Mouse (Mus musculus) v-Abl transformed pro-B cells (cell line): ENCODE measurements around the gene Col13a1.

Source experiments
- in situ Hi-C, 2 experiments: fragments of 400-800 bp; cut with MboI; formaldehyde crosslinking; loops; one replicate each; pipeline ENCODE4 v1.15.1; 2025; ENCODE audit not compliant: unreplicated experiment in 2 of 2

Gene Col13a1

GRCm38 (mm10) chr10:61978866-61979340 is at the start of gene Col13a1:
Gene Col13a1, minus strand, starts transcription at chr10:61979108.
- in situ Hi-C loops = no loop called here

- in situ Hi-C loops = no loop called here
Measured at GRCm38 (mm10) chr10:62027699-62028098, 48.8 kb upstream of the Col13a1 start.

- in situ Hi-C loops = no loop called here
Measured at GRCm38 (mm10) chr10:62023821-62024551, 45.1 kb upstream of the Col13a1 start.

GRCm38 (mm10) chr10:62020068-62020620 is 41.2 kb upstream of the Col13a1 start:
- in situ Hi-C loops = no loop called here

GRCm38 (mm10) chr10:62019386-62020067 is 40.6 kb upstream of the Col13a1 start:
- in situ Hi-C loops = no loop called here

- in situ Hi-C loops = no loop called here
Measured at GRCm38 (mm10) chr10:62016947-62017346, 38.0 kb upstream of the Col13a1 start.

- in situ Hi-C loops = no loop called here
Measured at GRCm38 (mm10) chr10:62013190-62013589, 34.3 kb upstream of the Col13a1 start.

GRCm38 (mm10) chr10:62012371-62012770 is 33.5 kb upstream of the Col13a1 start:
- in situ Hi-C loops = no loop called here

GRCm38 (mm10) chr10:62009981-62010500 is 31.1 kb upstream of the Col13a1 start:
- in situ Hi-C loops = no loop called here

GRCm38 (mm10) chr10:62007958-62008357 is 29.1 kb upstream of the Col13a1 start:
- in situ Hi-C loops = no loop called here

- in situ Hi-C loops = no loop called here
Measured at GRCm38 (mm10) chr10:62006371-62006770, 27.5 kb upstream of the Col13a1 start.

GRCm38 (mm10) chr10:62000216-62000615 is 21.3 kb upstream of the Col13a1 start:
- in situ Hi-C loops = no loop called here

GRCm38 (mm10) chr10:61999766-62000165 is 20.9 kb upstream of the Col13a1 start:
- in situ Hi-C loops = no loop called here

GRCm38 (mm10) chr10:61991481-61992424 is 12.8 kb upstream of the Col13a1 start:
- in situ Hi-C loops = no loop called here

GRCm38 (mm10) chr10:61980424-61980823 is 1.5 kb upstream of the Col13a1 start:
- in situ Hi-C loops = no loop called here

GRCm38 (mm10) chr10:61978112-61978865 is 619 bp downstream of the Col13a1 start:
- in situ Hi-C loops = no loop called here

- in situ Hi-C loops = no loop called here
Measured at GRCm38 (mm10) chr10:61977392-61978096, 1.4 kb downstream of the Col13a1 start.

- in situ Hi-C loops = no loop called here
Measured at GRCm38 (mm10) chr10:61976987-61977386, 1.9 kb downstream of the Col13a1 start.

GRCm38 (mm10) chr10:61974581-61974980 is 4.3 kb downstream of the Col13a1 start:
- in situ Hi-C loops = no loop called here
